Mouse (Mus musculus): ENCODE data around the gene Galntl6. TPM values are rescaled to one million over a fixed set of nuclear protein-coding genes. Genes with fewer than 3 reads are reported as not detected.

Galntl6 gene
- polyA plus RNA-seq (2015; fragmentation: Nextera tagmentation; extraction: Ambion mirVana) = 17.1 and 21.3 TPM in 2 replicates

DNA sequence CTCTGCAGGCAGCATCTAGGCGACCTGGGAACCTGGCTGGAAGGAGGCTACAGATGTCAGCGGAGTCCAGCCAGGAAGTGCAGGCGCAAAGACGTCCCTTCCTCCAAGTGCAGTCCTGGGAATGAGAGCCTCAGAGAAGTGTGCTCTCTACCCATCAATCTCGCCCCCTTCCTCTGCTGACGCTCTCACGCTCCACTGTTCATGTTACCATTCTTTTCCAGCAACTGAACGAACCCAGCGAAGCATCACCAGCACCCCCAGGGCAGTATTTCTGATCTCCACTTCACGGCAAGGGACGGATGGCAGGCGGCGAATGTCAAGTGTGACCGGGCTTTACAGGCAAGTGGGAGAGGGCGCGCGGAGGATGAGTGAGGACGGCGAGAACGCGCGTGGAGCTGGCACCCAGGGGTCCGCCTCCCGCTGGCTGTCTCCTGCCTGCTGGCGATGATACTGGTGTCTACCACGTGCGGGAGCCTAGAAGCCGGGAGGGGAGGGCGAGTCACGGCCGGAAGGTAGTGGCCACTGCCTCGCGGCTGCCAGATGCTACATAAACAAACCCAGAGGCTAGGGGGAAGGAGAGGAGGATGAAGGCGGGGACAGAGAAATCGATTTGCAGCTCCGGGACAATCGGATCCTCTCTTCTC is at the start of gene Galntl6:
Galntl6 (minus strand) TSS at position 445 of the 644 bp plus-strand sequence.
- H3K4me1 ChIP-seq = peaks cover 5% of the 10 kb centered on the region; the same call in 1 of the 2 replicates
- H3K9me3 ChIP-seq (replicated peaks) = no peaks in the 10 kb centered on the region
- H3K4me2 ChIP-seq = peak within 1 kb of the TSS; percentile 90
- H3K9ac ChIP-seq (replicated peaks) = peak within 1 kb of the TSS; percentile 83
- peak within 1 kb of the TSS; percentile 71 for H3K4me3 ChIP-seq (replicated peaks)
- ATAC-seq (ENCODE audit: low FRiP score) = peak; percentile 83
- under 1% methylated on average over 37 of the region's 37 CpGs for WGBS
- H3K27me3 ChIP-seq (replicated peaks) = no peaks in the 10 kb centered on the region
- no peaks in the 10 kb centered on the region for H3K36me3 ChIP-seq
- H3K27ac ChIP-seq (replicated peaks) = peak within 1 kb of the TSS; percentile 83

DNA sequence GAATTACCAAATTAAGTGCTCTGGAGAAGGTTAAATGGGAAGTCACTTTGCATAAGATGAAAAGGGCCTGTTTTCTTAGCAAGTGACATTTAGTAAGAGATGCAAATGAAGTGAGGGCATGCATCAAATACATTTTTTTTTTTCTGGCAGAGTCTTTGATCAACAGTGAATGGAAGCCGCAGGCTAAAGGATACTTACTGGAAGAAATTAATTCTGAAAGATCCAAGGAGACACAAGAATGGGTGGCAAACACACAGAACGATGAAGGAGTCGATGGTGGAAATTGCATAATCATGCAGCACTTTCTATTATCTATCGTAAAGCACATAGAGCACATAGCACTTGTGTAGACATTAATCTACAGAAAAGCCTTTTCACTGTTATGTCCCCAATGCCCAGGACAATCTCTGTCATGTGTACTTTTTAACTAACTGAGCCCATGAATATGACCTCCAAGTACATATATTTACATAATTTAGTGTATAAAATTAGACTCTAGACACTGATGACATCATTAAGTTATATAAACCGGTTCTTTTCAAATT is 44.8 kb upstream of the Galntl6 start:
- Histone ChIP-seq H3K4me1 (no peaks in the 10 kb centered on the region), H3K4me2 (no peak overlapping the region), H3K36me3 (no peaks in the 10 kb centered on the region), H3K9me3 (replicated peaks) (no peaks in the 10 kb centered on the region), H3K4me3 (replicated peaks) (no peak overlapping the region), H3K9ac (replicated peaks) (no peak overlapping the region), H3K27ac (replicated peaks) (no peak overlapping the region), H3K27me3 (replicated peaks) (no peaks in the 10 kb centered on the region)
- no peak for ATAC-seq (ENCODE audit: low FRiP score)
- 77% methylated on average over 5 of the region's 5 CpGs for WGBS

DNA sequence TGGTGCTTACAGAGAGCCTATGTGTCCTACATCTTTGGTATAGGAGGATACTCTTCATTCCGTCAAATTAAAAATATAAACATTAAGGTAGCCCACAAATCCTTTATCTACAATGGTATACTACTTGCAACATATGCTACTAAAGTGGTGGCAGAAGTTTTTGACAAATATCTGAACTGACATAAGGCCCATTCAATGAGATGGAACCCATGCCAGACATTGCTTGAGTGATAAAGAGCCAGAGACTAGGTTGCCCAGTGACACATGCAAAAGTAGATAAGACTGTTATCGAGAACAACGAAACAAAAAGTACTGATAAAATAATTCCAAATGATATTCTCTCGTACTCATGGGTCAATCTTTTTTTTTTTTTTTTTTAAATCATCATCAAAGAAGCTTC is 31.3 kb upstream of the Galntl6 start:
- Histone ChIP-seq H3K27me3 (replicated peaks) (no peaks in the 10 kb centered on the region), H3K4me1 (no peaks in the 10 kb centered on the region), H3K9ac (replicated peaks) (no peak overlapping the region), H3K9me3 (replicated peaks) (no peaks in the 10 kb centered on the region), H3K4me3 (replicated peaks) (no peak overlapping the region), H3K27ac (replicated peaks) (no peak overlapping the region), H3K4me2 (no peak overlapping the region), H3K36me3 (no peaks in the 10 kb centered on the region)
- WGBS = 95% methylated on average over 4 of the region's 4 CpGs
- ATAC-seq (ENCODE audit: low FRiP score) = no peak

DNA sequence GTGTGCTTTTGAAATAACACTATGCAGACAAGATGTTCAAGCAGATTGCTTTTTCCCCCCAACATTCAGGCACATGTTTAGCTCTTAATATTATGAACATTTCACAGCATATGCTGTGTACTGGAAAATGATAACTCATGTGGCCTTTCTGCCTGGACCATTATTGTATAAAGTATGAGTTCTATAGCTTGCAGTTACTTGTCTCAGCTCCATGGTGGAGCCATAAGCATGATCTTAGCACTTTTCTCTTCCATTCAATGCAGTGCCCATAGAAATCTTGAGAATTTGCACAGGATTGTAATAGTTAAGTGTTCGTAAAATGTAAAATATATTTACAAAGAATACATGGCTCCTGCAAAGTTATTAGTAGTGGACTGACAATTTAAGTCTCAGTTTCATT is 18.6 kb upstream of the Galntl6 start:
- Histone ChIP-seq H3K4me2 (no peak overlapping the region), H3K27me3 (replicated peaks) (no peaks in the 10 kb centered on the region), H3K4me3 (replicated peaks) (no peak overlapping the region), H3K27ac (replicated peaks) (no peak overlapping the region), H3K36me3 (no peaks in the 10 kb centered on the region), H3K9me3 (replicated peaks) (no peaks in the 10 kb centered on the region), H3K9ac (replicated peaks) (no peak overlapping the region), H3K4me1 (no peaks in the 10 kb centered on the region)
- no peak for ATAC-seq (ENCODE audit: low FRiP score)
- 71% methylated on average over 1 of the region's 1 CpGs for WGBS

DNA sequence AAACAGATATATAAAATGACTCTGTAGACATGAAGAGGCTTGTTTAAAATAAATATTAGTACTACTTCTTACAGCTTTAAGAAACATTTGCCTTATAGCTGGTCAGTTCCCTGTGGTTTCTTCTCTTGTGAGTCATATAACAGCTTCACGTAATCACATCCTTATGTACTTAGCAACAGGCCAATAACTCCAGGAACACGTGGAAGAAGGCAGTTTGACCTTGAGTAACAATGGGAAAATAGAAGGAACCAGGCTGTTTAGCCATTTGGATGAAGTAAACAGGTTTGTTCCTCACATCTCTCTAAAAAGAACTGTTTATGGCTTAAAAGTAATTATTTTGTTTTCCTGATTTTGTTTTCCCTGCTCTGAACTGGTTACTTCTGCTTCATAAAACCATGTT is 2.7 kb upstream of the Galntl6 start:
- H3K36me3 ChIP-seq = no peaks in the 10 kb centered on the region
- WGBS = 42% methylated on average over 2 of the region's 2 CpGs
- no peaks in the 10 kb centered on the region for H3K9me3 ChIP-seq (replicated peaks)
- no peaks in the 10 kb centered on the region for H3K27me3 ChIP-seq (replicated peaks)
- no peak overlapping the region for H3K27ac ChIP-seq (replicated peaks)
- H3K4me1 ChIP-seq = peaks cover 5% of the 10 kb centered on the region; the same call in 1 of the 2 replicates
- no peak overlapping the region for H3K4me2 ChIP-seq
- H3K4me3 ChIP-seq (replicated peaks) = no peak overlapping the region
- ATAC-seq (ENCODE audit: low FRiP score) = no peak
- no peak overlapping the region for H3K9ac ChIP-seq (replicated peaks)

DNA sequence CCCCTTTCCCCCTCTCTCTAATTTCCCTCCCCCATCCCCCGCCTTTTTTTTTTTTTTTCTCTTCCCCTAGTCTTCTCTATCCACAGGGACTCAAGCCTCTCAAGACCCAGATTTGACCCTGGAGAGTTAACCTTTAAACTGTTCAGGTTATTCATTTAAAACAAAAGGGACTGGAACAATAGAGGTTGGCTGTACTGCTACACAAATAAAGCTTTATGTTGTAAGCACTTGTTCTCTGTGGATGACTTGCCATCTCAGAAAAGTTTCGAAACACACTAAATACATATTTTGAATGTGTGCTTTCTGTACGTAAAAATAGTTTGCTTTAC is 1.2 kb upstream of the Galntl6 start:
- Histone ChIP-seq H3K9me3 (replicated peaks) (no peaks in the 10 kb centered on the region), H3K27ac (replicated peaks) (peak overlapping the region; percentile 83; the same call in 1 of the 2 replicates), H3K4me1 (peaks cover 5% of the 10 kb centered on the region; the same call in 1 of the 2 replicates), H3K27me3 (replicated peaks) (no peaks in the 10 kb centered on the region), H3K36me3 (no peaks in the 10 kb centered on the region), H3K4me3 (replicated peaks) (peak overlapping the region; percentile 71), H3K4me2 (peak overlapping the region; percentile 90), H3K9ac (replicated peaks) (peak overlapping the region; percentile 83)
- ATAC-seq (ENCODE audit: low FRiP score) = no peak
- WGBS = 50% methylated on average over 2 of the region's 3 CpGs

DNA sequence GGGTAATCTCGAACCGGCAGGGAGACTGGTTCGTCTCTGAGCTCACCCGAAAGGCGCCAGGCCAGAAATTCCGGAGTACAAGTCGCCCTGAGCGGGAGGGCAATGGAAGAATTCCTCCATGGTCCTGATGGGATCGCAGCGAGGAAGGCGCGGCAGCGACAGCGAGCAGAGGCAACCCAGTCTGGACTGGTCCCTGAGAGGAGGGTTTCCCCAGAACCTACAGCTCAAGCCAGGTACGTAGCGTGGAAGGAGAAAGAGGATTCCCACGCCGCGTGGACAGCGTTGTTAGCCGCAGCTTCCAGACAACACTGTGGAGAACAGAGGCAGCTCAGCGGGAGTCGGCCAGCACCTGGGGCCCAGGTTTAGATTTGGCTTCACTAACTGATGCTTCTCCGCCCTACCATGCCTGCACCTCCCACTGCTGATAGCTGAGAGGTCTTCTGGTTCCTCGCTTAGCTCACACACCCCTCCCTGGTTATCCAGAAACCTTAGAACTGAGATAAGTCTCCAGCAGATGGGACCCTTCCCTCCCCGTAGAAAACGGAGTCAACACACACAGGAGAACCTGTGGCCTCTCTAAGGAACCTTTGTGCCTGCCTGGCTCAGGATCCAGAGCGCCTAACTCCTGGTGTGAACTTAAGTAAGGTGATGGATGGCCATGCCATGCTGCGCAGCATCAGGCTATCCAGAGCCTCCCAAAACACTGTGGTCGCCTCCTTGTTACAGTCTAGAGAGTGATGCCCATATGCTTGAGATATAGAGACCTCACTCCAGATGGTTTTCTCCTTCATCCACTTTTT is 600 bp upstream of the Galntl6 start:
- H3K27me3 ChIP-seq (replicated peaks) = no peaks in the 10 kb centered on the region
- 2% methylated on average over 30 of the region's 30 CpGs for WGBS
- ATAC-seq (ENCODE audit: low FRiP score) = peak; percentile 85
- peak overlapping the region; percentile 90 for H3K4me2 ChIP-seq
- no peaks in the 10 kb centered on the region for H3K9me3 ChIP-seq (replicated peaks)
- H3K4me1 ChIP-seq = peaks cover 5% of the 10 kb centered on the region; the same call in 1 of the 2 replicates
- peak overlapping the region; percentile 83 for H3K27ac ChIP-seq (replicated peaks)
- H3K4me3 ChIP-seq (replicated peaks) = peak overlapping the region; percentile 71
- H3K36me3 ChIP-seq = no peaks in the 10 kb centered on the region
- H3K9ac ChIP-seq (replicated peaks) = peak overlapping the region; percentile 83

DNA sequence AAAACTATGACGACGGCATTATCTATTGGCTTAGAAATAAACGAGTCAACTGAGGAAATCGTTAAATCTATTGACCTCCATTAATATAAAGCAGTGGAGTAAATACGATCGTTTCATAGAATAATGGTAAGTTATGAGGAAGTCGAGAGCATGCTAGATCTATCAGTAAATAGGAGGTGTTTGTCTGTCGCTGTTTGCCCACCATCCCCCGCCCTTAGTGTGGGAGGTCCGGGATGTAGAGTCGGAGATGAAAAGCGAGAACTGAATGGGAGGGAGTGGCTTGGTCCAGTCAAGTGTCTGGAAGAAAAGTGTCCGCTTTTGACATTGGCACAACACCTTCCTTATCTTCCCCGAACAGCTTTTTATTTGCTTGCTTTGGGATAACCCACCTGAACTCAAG is 763 bp downstream of the Galntl6 start, which contains the start of gene BC030500:
BC030500 (plus strand) TSS at position 79 of the 400 bp plus-strand sequence.
- no peaks in the 10 kb centered on the region for H3K36me3 ChIP-seq
- peak; percentile 32; the same call in 1 of the 2 replicates for ATAC-seq (ENCODE audit: low FRiP score)
- H3K4me3 ChIP-seq (replicated peaks) = peak within 1 kb of the TSS; percentile 71
- no peaks in the 10 kb centered on the region for H3K27me3 ChIP-seq (replicated peaks)
- peak within 1 kb of the TSS; percentile 83 for H3K9ac ChIP-seq (replicated peaks)
- no peaks in the 10 kb centered on the region for H3K9me3 ChIP-seq (replicated peaks)
- 5% methylated on average over 14 of the region's 14 CpGs for WGBS
- peak within 1 kb of the TSS; percentile 83 for H3K27ac ChIP-seq (replicated peaks)
- H3K4me2 ChIP-seq = peak within 1 kb of the TSS; percentile 90
- peaks cover 5% of the 10 kb centered on the region; the same call in 1 of the 2 replicates for H3K4me1 ChIP-seq

DNA sequence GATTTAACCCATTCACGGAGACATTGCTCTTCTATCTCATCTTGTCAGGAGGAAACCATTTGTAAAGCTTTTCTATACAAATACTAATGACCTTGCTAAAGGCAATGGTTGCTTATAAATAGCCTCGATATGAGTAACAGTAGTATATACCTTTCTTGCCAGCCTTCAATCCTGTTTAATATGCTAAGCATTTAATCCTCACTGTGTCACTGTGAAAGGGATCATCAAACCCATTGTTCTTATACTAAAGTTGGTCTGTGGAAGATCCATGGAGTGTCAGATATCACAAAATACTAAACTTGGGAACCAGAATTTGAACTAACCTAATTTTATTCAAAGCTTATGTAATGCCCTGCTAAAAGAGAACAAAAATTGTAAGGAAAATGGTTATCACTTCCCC is 8.0 kb downstream of the Galntl6 start:
- Histone ChIP-seq H3K27me3 (replicated peaks) (no peaks in the 10 kb centered on the region), H3K9ac (replicated peaks) (no peak overlapping the region), H3K27ac (replicated peaks) (no peak overlapping the region), H3K4me1 (no peaks in the 10 kb centered on the region), H3K9me3 (replicated peaks) (no peaks in the 10 kb centered on the region), H3K36me3 (no peaks in the 10 kb centered on the region), H3K4me3 (replicated peaks) (no peak overlapping the region), H3K4me2 (no peak overlapping the region)
- ATAC-seq (ENCODE audit: low FRiP score) = no peak
- 33% methylated on average over 2 of the region's 2 CpGs for WGBS

DNA sequence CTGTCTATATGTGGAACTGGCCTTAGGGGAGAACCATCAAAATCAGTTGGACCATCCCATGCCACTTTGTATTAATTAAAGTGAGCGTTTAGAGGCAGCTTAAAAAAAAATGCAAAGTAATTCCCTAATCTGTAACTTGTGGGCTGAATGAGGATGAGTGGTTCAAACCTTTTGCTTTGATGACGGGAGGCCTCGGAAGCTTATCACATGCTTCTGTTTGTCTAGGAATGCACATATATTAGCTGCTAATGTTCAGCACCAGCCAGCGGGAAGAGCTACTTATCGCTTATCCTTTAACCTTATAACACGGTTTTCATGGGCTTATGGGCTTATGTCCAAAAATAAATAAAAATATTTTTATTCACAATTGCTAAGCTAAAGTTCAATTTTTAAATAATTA is 16.5 kb downstream of the Galntl6 start:
- 75% methylated on average over 6 of the region's 6 CpGs for whole genome bisulfite sequencing
- H3K27ac ChIP-seq (replicated peaks) = no peak overlapping the region
- H3K4me1 ChIP-seq = no peaks in the 10 kb centered on the region
- no peak overlapping the region for H3K9ac ChIP-seq (replicated peaks)
- H3K4me2 ChIP-seq = no peak overlapping the region
- no peak for ATAC-seq (ENCODE audit: low FRiP score)
- no peaks in the 10 kb centered on the region for H3K9me3 ChIP-seq (replicated peaks)
- H3K36me3 ChIP-seq = no peaks in the 10 kb centered on the region
- H3K4me3 ChIP-seq (replicated peaks) = no peak overlapping the region
- no peaks in the 10 kb centered on the region for H3K27me3 ChIP-seq (replicated peaks)

DNA sequence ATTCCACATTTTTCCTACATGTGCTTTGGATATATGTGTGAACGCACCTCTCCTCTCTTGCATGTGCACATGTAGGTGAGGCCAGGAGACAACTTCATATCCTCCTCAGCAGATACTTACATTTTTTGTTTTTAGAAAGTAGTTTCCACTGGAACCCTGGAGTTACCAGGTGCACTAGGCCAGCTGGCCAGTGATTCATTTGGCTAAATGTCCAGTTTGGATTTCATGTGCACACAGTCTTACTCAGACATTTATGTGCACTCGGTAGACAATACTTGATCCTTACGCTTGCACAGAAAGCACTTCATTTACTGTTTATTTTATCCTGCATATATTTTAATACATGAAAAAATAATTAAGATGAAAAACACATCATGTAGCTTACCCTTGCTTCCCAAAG is 21.8 kb downstream of the Galntl6 start:
- no peak overlapping the region for H3K4me3 ChIP-seq (replicated peaks)
- no peaks in the 10 kb centered on the region for H3K36me3 ChIP-seq
- no peaks in the 10 kb centered on the region for H3K27me3 ChIP-seq (replicated peaks)
- no peak overlapping the region for H3K4me2 ChIP-seq
- ATAC-seq (ENCODE audit: low FRiP score) = no peak
- H3K4me1 ChIP-seq = no peaks in the 10 kb centered on the region
- no peak overlapping the region for H3K9ac ChIP-seq (replicated peaks)
- WGBS = 93% methylated on average over 3 of the region's 3 CpGs
- no peaks in the 10 kb centered on the region for H3K9me3 ChIP-seq (replicated peaks)
- H3K27ac ChIP-seq (replicated peaks) = no peak overlapping the region

DNA sequence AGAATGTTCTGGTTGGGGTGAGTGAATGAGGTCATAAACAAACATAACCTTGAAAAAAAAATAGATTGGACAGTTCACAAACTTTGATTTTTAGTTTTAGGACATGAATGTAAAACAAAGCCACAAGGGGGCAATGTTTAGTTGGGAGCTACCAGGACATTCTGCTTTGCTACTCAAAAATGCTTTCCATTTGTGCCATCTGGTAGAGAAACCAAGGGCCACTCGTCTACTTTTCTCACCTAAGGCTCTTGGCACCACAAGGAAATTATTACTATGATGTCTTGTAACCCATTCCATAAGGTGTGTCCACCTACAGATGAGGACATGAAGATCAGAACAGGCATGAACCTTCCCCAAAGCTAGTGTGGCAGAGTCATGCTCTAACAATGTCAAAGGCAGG is 26.0 kb downstream of the Galntl6 start:
- H3K4me1 ChIP-seq = no peaks in the 10 kb centered on the region
- no peaks in the 10 kb centered on the region for H3K27me3 ChIP-seq (replicated peaks)
- H3K4me3 ChIP-seq (replicated peaks) = no peak overlapping the region
- no peak for ATAC-seq (ENCODE audit: low FRiP score)
- H3K4me2 ChIP-seq = no peak overlapping the region
- H3K27ac ChIP-seq (replicated peaks) = no peak overlapping the region
- 11% methylated on average over 1 of the region's 1 CpGs for WGBS
- H3K36me3 ChIP-seq = no peaks in the 10 kb centered on the region
- H3K9ac ChIP-seq (replicated peaks) = no peak overlapping the region
- no peaks in the 10 kb centered on the region for H3K9me3 ChIP-seq (replicated peaks)
